Mouse (Mus musculus) ovary, postnatal 36 days (tissue): ENCODE measurements around the gene Zfhx3.

Experiments used
- DNase-seq: peaks from one replicate; pipeline ENCODE4 v3.0.0; 2022; ENCODE audit warnings: low spot score, mixed read lengths

Zfhx3 gene

DNA sequence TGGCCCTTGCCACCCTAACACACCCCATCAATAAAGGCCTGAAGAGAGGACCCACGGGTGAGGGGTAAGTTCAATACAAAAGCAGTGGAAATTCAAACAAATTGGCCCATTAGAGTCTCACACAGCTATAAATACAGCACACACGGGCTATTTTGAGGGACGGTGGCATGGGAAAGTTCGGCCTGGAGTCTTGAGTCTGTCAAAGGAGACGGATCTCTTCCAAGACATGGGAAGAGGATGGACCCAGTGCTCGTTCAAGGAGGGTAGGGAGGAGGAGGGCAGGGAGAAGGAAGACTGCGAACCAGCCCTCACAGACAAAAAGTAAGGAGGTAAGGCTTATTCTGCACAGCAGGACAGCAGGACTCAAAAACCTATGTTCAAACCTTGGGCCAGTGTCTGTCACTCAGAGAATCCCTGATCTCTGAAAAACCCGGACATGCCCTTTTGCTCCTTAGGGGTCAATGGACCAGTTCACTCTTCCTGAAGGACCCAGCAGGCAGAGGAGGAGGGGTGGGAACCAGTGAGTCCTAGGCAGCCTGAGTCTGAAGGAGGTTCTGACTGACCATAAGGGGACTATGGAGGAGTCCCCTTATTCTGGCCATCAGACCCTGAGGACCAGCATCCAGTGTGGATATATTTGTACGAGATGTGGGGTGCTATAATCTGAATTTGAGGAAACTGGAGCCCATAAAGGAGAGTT lies 652.1 kb downstream of the Zfhx3 start:
- DNase-seq = no peak

GRCm38 (mm10) chr8:108595061-108595419 lies 652.6 kb downstream of the Zfhx3 start:
- DNase-seq = no peak

GRCm38 (mm10) chr8:108595721-108596495 lies 653.5 kb downstream of the Zfhx3 start:
- DNase-seq = no peak

DNA sequence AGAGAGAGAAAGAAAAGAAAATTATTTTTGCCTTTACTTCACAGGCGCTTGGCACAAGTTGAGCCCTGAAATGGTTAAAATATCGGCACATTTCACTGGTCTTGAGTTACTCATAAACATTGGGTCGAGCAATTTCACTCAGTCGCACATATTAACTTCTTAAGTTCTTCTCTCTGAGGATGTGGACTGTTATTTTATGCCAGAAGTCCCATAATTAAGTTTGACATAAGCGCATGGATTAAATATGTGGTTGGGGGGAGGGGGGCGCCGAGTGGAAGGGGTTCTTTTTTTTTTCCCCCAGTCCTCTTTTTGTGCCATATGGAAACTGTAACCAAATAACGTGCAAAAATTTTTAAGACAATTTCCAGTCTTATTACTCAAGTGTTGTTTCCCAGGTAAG lies 656.6 kb downstream of the Zfhx3 start:
- no peak for DNase-seq

DNA sequence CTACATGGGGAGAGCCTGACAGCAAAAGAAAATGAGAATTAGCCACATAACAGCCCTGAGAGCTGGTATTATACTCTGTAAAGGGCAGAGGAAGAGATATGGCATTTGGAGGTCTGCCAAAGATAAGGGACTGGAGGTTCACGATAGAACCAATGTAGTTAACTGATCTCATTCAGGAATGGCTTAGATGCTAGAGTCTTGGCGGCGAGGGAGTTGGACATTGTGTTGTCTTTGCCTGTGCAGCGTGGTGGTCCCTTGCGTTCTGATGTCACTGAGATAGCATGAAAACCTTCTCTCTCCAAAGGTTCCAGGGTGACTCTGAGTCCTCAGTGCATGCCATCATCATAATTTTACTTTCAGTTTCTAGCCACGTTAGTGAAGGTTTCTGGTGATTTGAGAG lies 657.1 kb downstream of the Zfhx3 start:
- DNase-seq = no peak

DNA sequence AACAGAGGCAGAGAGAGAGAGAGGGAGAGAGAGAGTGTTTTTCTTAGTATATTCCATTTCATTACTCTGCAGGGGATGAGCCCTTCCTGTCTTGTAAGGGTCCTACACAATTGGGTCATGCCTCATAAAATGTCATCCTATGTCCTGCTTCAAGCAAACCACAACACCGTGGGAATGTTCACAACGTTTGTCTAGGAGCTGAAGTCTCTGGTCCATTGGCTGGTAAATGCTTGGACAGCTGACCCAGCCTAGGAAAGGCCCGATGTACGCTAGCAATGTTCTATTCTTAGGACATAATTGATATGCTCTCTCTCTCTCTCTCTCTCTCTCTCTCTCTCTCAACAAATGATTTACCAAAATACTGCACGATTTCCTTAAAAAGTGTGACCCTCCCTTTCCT lies 666.2 kb downstream of the Zfhx3 start:
- DNase-seq = no peak

DNA sequence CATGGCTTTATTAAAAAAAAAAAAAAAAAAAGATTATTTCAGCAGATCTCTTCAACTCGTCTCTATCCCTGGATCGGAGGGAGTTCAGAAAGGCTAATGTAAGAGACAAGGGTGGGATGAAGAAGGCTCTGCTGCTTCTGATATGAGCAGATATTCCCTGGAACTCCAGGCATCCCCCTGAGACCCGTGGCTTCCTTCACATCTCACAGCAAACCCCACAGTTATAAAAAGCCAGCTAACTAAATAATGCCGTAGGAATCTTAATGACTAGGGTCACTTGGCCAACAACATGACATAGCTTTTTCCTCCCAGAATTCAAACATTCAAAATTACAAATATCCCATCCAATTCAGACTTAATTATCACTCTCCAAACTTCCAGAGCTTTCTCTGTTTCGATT lies 666.7 kb downstream of the Zfhx3 start:
- no peak for DNase-seq

GRCm38 (mm10) chr8:108611141-108611674 lies 668.8 kb downstream of the Zfhx3 start:
- no peak for DNase-seq

DNA sequence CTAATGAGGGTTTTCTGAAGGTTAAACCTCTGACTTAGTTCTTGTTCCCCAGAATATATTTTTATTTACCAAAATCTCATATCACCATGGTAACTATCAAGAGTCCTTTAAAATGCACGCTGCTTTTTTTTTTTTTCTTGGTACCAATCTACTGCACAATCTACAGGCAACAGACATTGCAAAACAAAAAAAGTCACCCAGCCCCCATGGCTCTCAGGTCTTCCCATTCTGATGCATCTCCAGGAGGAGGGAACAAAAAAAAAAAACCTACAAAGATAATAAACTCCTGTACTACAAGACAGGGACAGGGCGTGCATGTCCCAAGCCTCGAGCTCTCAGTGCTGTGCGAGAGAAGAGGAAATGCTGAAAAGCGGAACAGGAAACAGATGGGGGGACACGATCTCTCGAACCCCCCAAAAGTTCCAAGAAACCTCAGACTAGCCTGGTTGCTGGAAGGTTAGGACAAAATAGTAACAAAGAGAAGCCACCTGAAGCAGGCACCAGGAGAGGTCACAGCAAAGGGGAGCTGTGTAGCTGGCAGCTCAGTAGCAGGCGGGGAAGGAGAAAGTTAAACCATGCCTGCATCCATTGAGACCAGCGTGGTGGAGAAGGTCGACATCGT lies 669.5 kb downstream of the Zfhx3 start:
- DNase-seq = no peak

- DNase-seq = no peak
Observed at GRCm38 (mm10) chr8:108612815-108613214, 670.4 kb downstream of the Zfhx3 start.

DNA sequence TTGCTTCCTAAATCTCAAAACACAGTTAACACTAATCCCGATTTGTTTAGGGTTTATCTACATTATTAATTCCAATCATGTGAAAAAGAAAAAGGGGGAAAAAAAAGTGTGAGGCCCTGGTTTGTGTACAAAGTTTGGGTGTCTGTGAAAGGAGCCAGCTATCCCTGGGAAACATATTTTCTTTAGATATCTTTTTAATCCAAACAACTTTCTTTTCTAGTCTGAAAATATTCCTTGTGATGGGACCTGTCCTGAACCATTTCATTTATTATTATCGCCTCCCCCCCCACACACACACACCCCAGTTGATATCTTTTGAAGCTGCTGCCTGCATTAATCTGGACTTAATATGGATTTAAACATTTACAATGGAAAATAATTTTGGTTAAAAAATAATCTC lies 670.8 kb downstream of the Zfhx3 start:
- no peak for DNase-seq

- DNase-seq = no peak
Observed at GRCm38 (mm10) chr8:108621296-108621695, 678.9 kb downstream of the Zfhx3 start.

- DNase-seq = no peak
Observed at GRCm38 (mm10) chr8:108623660-108624059, 681.2 kb downstream of the Zfhx3 start.

DNA sequence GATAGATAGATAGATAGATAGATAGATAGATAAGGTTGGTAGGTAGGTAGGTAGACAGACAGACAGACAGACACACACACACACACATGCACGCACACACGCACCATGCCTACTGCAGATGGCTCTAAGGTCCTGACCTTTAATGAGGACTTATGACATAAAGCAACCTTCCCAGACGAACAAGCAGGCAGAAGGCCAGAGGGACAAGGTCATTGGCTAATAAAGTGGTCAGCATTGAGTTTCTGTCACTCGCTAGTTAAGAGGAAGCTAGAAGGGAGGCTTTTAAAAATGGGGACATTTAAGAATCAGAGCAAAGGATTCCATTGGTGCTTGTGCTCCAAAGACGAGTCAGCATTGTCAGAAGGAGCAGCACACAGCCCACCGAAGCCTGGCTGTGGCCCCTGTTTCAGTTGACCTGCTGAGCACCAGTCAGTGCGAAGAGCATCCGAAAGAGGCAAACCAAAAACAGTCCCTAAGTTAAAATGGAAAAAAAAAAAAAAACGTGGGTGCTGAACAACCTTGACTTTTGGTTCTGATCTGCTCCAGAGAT lies 683.2 kb downstream of the Zfhx3 start:
- DNase-seq = no peak

DNA sequence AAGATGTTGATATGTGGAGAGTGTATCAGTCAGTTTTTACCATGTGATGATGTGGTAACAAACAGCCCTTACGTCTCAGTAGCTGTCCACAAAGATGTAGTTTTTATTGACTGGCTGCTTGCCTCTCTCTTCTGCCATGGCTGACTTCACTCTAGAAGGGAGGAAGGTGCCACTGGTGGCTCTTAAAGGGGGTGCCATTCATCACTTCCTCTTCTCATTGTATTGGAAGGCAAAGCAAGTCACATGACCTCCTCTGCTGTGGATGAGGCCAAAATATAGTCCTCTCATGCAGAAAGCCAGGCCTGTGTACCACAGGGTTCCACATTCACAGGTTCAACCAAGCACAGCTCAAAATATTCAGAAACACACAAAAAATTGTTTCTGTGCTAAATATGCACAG lies 688.6 kb downstream of the Zfhx3 start:
- no peak for DNase-seq

- DNase-seq = no peak
Observed at GRCm38 (mm10) chr8:108634282-108634681, 691.8 kb downstream of the Zfhx3 start.

DNA sequence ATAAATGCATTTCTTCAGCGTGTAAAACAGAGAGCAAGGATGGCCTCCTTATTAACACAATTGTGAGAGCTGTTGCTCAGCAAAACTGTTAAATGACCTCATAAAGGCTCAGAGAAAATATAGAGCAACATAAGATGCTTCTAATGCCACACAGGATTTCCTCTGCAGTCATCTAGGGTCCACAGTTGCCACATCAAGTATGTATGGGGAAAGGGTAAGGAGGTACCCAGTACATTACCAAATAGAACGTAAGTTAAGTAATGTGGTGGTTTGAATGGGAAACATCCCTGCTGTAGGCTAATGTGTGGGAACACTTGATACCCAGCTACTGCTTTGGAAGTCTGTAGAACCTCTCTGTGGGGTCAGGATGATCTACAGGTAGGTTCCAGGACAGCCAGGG lies 695.4 kb downstream of the Zfhx3 start:
- no peak for DNase-seq

- DNase-seq = no peak
Observed at GRCm38 (mm10) chr8:108645660-108646059, 703.2 kb downstream of the Zfhx3 start.

DNA sequence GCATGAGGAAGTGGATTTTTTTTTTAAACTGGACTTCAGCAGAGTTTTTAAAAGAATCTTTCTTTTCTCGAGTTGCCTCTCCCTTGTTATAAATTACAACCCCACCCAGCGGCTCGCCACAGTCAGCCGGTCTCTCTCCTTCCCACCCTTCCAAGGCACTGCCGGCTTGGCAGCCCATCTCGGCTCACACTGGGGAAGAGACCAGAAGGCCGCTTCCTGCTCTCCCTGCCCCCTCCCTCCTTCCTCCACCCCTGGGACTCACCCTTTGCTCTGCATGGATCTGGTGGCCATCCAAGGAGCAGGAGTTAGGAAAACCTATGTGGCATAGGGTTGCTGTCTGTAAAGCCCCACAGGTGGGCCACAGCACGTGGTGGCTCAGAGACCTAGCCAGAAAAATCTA lies 705.1 kb downstream of the Zfhx3 start:
- DNase-seq = peak; percentile 41

GRCm38 (mm10) chr8:108648993-108649392 lies 706.5 kb downstream of the Zfhx3 start:
- no peak for DNase-seq

GRCm38 (mm10) chr8:108650837-108651236 lies 708.4 kb downstream of the Zfhx3 start:
- DNase-seq = no peak

GRCm38 (mm10) chr8:108661486-108662093 lies 719.1 kb downstream of the Zfhx3 start:
- DNase-seq = no peak
